Mouse (Mus musculus): Measurements from ENCODE around the gene Gp9. TPM values are rescaled to one million over a fixed set of nuclear protein-coding genes. Genes with fewer than 3 reads are reported as not detected.

The Gp9 gene
- polyA plus RNA-seq (2017; shearing (Covaris generic)): not detected

DNA sequence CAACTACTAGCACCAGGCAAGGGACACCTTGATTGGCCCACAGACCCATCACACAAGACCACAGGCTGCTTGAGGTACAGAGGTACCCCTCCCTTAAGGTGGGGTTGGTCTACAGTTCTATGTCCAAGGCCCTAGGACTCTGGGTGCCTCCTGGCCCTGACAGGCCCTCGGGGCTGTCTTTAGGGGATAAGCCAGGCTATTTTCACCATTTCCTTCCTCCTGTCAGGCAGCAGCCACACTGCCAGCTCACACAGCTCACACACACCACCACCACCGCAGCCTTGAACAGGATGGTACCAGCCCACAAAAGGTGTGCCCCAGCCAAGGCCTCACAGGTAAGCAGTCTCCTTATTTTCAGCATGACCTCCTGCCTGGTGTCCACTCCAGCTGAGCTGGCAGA lies at the start of gene Gp9:
Gene Gp9 (plus strand): TSS at position 231 of the 400 bp plus-strand sequence.

DNA sequence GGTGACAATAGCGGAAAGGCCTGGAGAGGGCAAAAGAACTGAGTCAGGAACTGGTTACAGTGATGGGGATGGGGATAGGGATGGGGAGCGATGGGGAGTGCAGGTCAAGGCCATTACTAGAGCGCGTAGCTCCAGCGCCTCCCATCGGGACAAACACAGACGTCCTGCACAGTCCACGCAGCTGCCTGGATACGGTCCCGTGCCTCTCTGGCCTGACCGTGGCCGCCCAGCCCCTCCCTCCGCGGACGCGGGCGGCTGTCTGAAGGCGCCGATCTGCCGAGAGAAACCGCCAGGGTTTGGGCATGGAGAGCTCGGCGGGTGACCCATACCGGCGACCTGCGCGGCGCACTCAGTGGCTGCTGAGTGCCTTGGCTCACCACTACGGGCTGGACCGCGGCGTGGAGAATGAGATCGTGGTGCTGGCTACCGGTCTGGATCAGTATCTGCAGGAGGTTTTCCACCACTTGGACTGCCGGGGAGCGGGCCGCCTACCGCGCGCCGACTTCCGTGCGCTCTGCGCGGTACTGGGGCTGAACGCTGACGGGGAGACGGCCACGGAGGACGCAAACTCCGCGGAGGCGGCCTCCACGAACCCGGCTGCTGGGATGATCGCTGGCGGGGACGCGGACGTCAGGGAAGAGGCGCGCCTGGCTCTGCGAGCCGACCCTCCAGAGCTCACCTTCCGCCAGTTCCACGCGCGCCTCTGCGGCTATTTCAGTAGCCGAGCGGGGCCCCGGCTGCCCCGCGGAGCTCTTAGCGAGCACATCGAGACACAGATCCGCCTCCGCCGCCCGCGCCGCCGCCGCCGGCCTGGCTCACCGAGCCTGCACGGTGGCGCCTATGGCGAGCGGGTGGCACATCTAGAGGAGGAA lies 47.0 kb upstream of the Gp9 start, which contains the start of gene Efcc1:
Gene Efcc1 (plus strand): TSS at position 279 of the 872 bp plus-strand sequence.

DNA sequence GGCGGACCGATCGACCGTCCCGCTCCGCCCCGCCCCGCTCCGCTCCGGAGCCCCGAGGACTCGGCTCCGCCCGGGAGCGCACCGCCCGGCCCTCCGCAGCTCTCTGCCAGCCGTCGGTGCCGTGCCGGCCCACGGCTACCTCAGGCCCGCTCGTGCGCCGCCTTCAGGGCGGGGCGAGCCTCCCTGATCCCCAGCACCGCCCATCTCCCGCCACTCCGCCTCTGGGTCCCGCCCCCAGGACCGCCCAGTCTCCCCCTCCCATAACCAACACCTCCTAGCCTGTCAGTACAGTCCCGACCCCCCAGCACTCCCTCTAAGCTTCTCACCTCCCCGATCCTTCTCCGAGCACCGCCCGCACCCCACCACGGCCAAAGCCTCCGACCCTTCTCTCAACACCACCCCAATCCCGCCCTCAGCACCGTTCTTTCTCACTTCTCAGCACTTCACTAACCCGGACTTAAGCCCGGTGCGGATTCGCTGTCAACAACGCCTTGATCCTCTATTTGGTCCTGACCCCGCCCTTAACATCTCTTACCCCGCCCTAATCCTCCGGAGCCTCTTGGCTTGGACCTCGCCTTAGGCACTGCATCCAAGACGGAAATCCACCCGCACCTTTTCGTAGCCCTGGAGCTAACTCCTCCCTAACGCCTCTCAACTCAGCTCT lies 33.9 kb downstream of the Gp9 start, which contains the start of gene Rab43:
Gene Rab43 (minus strand): TSS at position 490 of the 664 bp plus-strand sequence.

Other genes starting within 250 kb of the Gp9 start
- 107 TPM for gene Arhgap25, start 244.8 kb upstream of the Gp9 start, polyA plus RNA-seq (2017; shearing (Covaris generic))
- gene Prokr1, start 187.3 kb upstream of the Gp9 start, polyA plus RNA-seq (2017; shearing (Covaris generic)): 0.46 TPM
- gene Aplf, start 105.9 kb upstream of the Gp9 start, polyA plus RNA-seq (2017; shearing (Covaris generic)): 3.9 TPM
- gene Efcc1, start 47.2 kb upstream of the Gp9 start, polyA plus RNA-seq (2017; shearing (Covaris generic)): 0.40 TPM
- 79.6 TPM for gene Rab43, start 34.1 kb downstream of the Gp9 start, polyA plus RNA-seq (2017; shearing (Covaris generic))
- gene Gm45140, start 57.7 kb downstream of the Gp9 start, polyA plus RNA-seq (2017; shearing (Covaris generic)): 58.1 TPM
- 448 TPM for gene Isy1, start 60.7 kb downstream of the Gp9 start, polyA plus RNA-seq (2017; shearing (Covaris generic))
- gene Cnbp, start 73.0 kb downstream of the Gp9 start, polyA plus RNA-seq (2017; shearing (Covaris generic)): 2,164 TPM
- gene Copg1, start 109.7 kb downstream of the Gp9 start, polyA plus RNA-seq (2017; shearing (Covaris generic)): 165 TPM
- 98.1 TPM for gene Hmces, start 135.9 kb downstream of the Gp9 start, polyA plus RNA-seq (2017; shearing (Covaris generic))
- gene H1fx, start 203.6 kb downstream of the Gp9 start, polyA plus RNA-seq (2017; shearing (Covaris generic)): not detected

Measured in effector memory CD4-positive, alpha-beta T cell, adult 5 months (primary cell).